Mouse (Mus musculus) small intestine, adult 2 months (tissue): ENCODE data around the gene Usp18.

Source experiments
- CTCF ChIP-seq: fragments of 200-500 bp; IDR thresholded peaks from 2 replicates; pipeline ENCODE4 v1.5.1; 2012; ENCODE audit warnings: low read depth, mild to moderate bottlenecking, control low read depth, inconsistent platforms, low read length, moderate library complexity, mixed read lengths; ENCODE audit not compliant: insufficient replicate concordance, insufficient read length; ENCODE audit errors: extremely low read depth
- POLR2A ChIP-seq: fragments of 200-500 bp; IDR thresholded peaks from 2 replicates; pipeline ENCODE4 v1.6.1; 2012; ENCODE audit warnings: low read depth, mild to moderate bottlenecking, control low read depth, inconsistent platforms, low read length, moderate library complexity

DNA sequence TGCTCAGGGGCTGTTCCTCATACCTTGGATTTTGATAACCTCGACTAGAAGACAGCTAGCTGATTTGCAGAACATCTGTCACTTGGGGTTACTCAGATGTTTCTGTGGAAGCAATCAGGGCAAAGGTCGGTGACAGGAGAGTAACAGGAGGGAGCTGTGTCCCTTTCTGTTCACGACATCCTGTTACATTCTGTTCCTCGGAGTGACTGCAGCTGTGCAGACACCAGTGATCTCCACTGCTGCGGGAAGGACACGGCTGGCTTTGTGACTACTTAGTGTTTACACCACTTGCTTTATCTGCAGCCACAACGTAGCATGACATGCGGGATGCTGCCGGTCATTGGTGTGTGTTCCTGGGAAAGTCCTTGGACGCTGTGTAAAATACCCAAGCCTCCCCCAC, 2.5 kb upstream of the Usp18 start:
- TF ChIP-seq CTCF, result no peak
- TF ChIP-seq POLR2A, result no peak
